Mouse (Mus musculus): ENCODE measurements around the gene Vmn1r80. TPM values are rescaled to one million over a fixed set of nuclear protein-coding genes. Genes with fewer than 3 reads are reported as not detected.
"Not testable (repeated sequence)": the region's sequence is repeated elsewhere in the genome, so short reads cannot be mapped to it uniquely, and the experiment has no call there.

The Vmn1r80 gene
- polyA plus RNA-seq (2015; fragmentation: Nextera tagmentation; extraction: Ambion mirVana) = not detected in 2 replicates

GRCm38 (mm10) chr7:12188986-12189385, at the start of gene Vmn1r80:
Gene Vmn1r80, plus strand, starts transcription at chr7:12189286.
- H3K36me3 ChIP-seq = no peaks in the 10 kb centered on the region
- no peak within 1 kb of the TSS for H3K4me2 ChIP-seq
- H3K27me3 ChIP-seq = no peaks in the 10 kb centered on the region
- no peak within 1 kb of the TSS for H3K9ac ChIP-seq
- no peak for ATAC-seq (ENCODE audit: low FRiP score)
- H3K4me1 ChIP-seq (replicated peaks) = no peaks in the 10 kb centered on the region
- no peaks in the 10 kb centered on the region; the same call in none of the 2 replicates for H3K9me3 ChIP-seq
- H3K4me3 ChIP-seq = no peak within 1 kb of the TSS
- H3K27ac ChIP-seq = no peak within 1 kb of the TSS
- WGBS = 86% methylated on average over 1 of the region's 1 CpGs

- H3K9ac ChIP-seq = no peak within 1 kb of the TSS
- H3K9me3 ChIP-seq = no peaks in the 10 kb centered on the region
- no peak for ATAC-seq (ENCODE audit: low FRiP score)
- H3K27ac ChIP-seq = no peak within 1 kb of the TSS
- H3K4me1 ChIP-seq (replicated peaks) = no peaks in the 10 kb centered on the region
- 72% methylated on average over 2 of the region's 2 CpGs for WGBS
- H3K4me2 ChIP-seq = no peak within 1 kb of the TSS
- H3K4me3 ChIP-seq = no peak within 1 kb of the TSS
- no peaks in the 10 kb centered on the region for H3K27me3 ChIP-seq
- H3K36me3 ChIP-seq = no peaks in the 10 kb centered on the region
These were observed 39.1 kb upstream of the Vmn1r80 start, which contains the start of gene Vmn1r78 for GRCm38 (mm10) chr7:12149957-12150356. Gene Vmn1r78, plus strand, starts transcription at chr7:12150257.

GRCm38 (mm10) chr7:12156463-12156862, 32.6 kb upstream of the Vmn1r80 start:
- H3K4me2 ChIP-seq; H3K9me3 ChIP-seq; ATAC-seq (ENCODE audit: low FRiP score); H3K4me1 ChIP-seq (replicated peaks); H3K36me3 ChIP-seq; H3K4me3 ChIP-seq; H3K27me3 ChIP-seq; H3K27ac ChIP-seq; H3K9ac ChIP-seq: not testable (repeated sequence)
- WGBS = 61% methylated on average over 1 of the region's 1 CpGs

GRCm38 (mm10) chr7:12170979-12171378, 18.1 kb upstream of the Vmn1r80 start, which contains the start of gene Vmn1r79:
Gene Vmn1r79, plus strand, starts transcription at chr7:12171279.
- not testable (repeated sequence) for H3K4me2 ChIP-seq; H3K36me3 ChIP-seq; H3K27me3 ChIP-seq; H3K27ac ChIP-seq; H3K9ac ChIP-seq; ATAC-seq (ENCODE audit: low FRiP score); H3K4me1 ChIP-seq (replicated peaks); H3K4me3 ChIP-seq; H3K9me3 ChIP-seq

GRCm38 (mm10) chr7:12172926-12173325, 16.2 kb upstream of the Vmn1r80 start:
- not testable (repeated sequence) for H3K36me3 ChIP-seq; H3K9ac ChIP-seq; H3K4me1 ChIP-seq (replicated peaks); H3K9me3 ChIP-seq; H3K4me3 ChIP-seq; H3K27me3 ChIP-seq; ATAC-seq (ENCODE audit: low FRiP score); H3K4me2 ChIP-seq; H3K27ac ChIP-seq
- WGBS = 63% methylated on average over 2 of the region's 2 CpGs

GRCm38 (mm10) chr7:12204141-12204540, 15.1 kb downstream of the Vmn1r80 start:
- 63% methylated on average over 2 of the region's 2 CpGs for WGBS
- Histone ChIP-seq H3K27me3 (no peaks in the 10 kb centered on the region), H3K9me3 (peaks cover 20% of the 10 kb centered on the region), H3K4me1 (replicated peaks) (no peaks in the 10 kb centered on the region), H3K27ac (no peak overlapping the region), H3K4me2 (no peak overlapping the region), H3K4me3 (no peak overlapping the region), H3K9ac (no peak overlapping the region), H3K36me3 (no peaks in the 10 kb centered on the region)
- no peak for ATAC-seq (ENCODE audit: low FRiP score)

Other genes starting within 250 kb of the Vmn1r80 start
- gene Vmn1r77, start 152.5 kb upstream of the Vmn1r80 start, polyA plus RNA-seq (2015; fragmentation: Nextera tagmentation; extraction: Ambion mirVana) = not detected in 2 replicates
- gene Vmn1r78, start 39.0 kb upstream of the Vmn1r80 start, polyA plus RNA-seq (2015; fragmentation: Nextera tagmentation; extraction: Ambion mirVana) = not detected in 2 replicates
- not detected in 2 replicates for gene Vmn1r79, start 18.0 kb upstream of the Vmn1r80 start, polyA plus RNA-seq (2015; fragmentation: Nextera tagmentation; extraction: Ambion mirVana)
- not detected in 2 replicates for gene Vmn1r81, start 79.0 kb downstream of the Vmn1r80 start, polyA plus RNA-seq (2015; fragmentation: Nextera tagmentation; extraction: Ambion mirVana)
- not detected in 2 replicates for gene Vmn1r82, start 111.1 kb downstream of the Vmn1r80 start, polyA plus RNA-seq (2015; fragmentation: Nextera tagmentation; extraction: Ambion mirVana)
- gene Vmn1r83, start 140.2 kb downstream of the Vmn1r80 start, polyA plus RNA-seq (2015; fragmentation: Nextera tagmentation; extraction: Ambion mirVana) = not detected in 2 replicates
- gene Vmn1r84, start 180.0 kb downstream of the Vmn1r80 start, polyA plus RNA-seq (2015; fragmentation: Nextera tagmentation; extraction: Ambion mirVana) = not detected in 2 replicates
- gene Zfp551, start 233.5 kb downstream of the Vmn1r80 start, polyA plus RNA-seq (2015; fragmentation: Nextera tagmentation; extraction: Ambion mirVana) = 10.0 and 10.1 TPM in 2 replicates